Mouse (Mus musculus) heart, postnatal 0 days (tissue): ENCODE measurements around the gene Actl7a.

Experiments
- CTCF ChIP-seq: IDR thresholded peaks from 2 replicates; pipeline ENCODE4 v1.5.1; 2016; ENCODE audit warnings: antibody characterized with exemption, control low read depth, low read depth
- EP300 ChIP-seq: IDR thresholded peaks from 2 replicates; pipeline ENCODE4 v1.6.1; 2016; ENCODE audit warnings: antibody characterized with exemption, low read depth

GRCm38 (mm10) chr4:56741041-56741493, 2.1 kb upstream of the Actl7a start, which contains the start of gene Actl7b:
- TF ChIP-seq CTCF (no peak), EP300 (no peak)
